Mouse (Mus musculus) gonadal fat pad, adult 2 months (tissue): ENCODE data around the gene Klhdc7b. TPM values are rescaled to one million over a fixed set of nuclear protein-coding genes. Genes with fewer than 3 reads are reported as not detected.

Source experiments
- DNase-seq: peaks from one replicate; pipeline ENCODE4 v3.0.0-alpha.2; 2012; ENCODE audit warnings: low read depth
- polyA plus RNA-seq: library from polyadenylated mRNA; depleted of rRNA; stranded (reverse); fragments of >200 nt; gene quantifications from 2 replicates; pipeline ENCODE4 v1.2.3, GENCODE M21; 2012; rRNA removed

Klhdc7b gene
- polyA plus RNA-seq, result 0.04 and 0.08 TPM in 2 replicates

DNA sequence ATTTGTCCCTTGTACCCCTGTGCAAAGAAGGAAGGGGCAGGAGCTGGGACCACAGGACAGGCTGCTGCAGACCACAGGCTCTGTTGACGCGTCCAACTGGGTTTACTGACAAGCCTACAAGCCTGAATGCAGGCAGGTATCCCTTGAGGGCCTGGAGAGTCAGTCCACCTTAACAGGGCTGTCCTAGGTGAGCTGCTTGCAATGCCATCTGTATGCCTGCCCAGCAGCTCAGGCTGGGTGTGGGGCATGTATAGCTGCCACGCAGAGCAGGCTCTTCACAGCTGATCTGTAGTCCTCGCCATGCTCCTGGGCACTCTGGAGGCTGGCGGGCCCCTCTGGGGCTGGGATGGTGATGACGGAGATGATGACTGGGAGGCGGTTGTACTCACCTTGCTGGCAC lies at the start of gene Klhdc7b:
TSS of gene Klhdc7b (plus strand) at position 301 of the 400 bp plus-strand sequence.
- DNase-seq, result no peak

DNA sequence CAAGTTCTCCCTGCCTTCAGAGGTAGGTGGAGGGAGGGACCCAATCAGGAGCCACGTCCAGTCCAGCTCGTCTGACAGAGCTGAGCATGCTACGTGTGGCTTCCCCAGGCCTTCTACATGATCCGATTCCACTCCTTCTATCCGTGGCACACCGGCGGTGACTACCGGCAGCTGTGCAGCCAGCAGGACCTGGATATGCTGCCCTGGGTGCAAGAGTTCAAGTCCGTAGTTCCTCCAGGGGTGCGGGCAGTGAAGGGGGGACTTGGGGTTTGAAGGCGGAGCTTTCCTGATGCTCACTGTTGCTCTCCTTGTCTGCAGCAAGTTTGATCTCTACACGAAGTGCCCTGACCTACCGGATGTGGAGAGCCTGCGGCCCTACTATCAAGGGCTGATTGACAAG lies 48.3 kb upstream of the Klhdc7b start:
- no peak for DNase-seq

DNA sequence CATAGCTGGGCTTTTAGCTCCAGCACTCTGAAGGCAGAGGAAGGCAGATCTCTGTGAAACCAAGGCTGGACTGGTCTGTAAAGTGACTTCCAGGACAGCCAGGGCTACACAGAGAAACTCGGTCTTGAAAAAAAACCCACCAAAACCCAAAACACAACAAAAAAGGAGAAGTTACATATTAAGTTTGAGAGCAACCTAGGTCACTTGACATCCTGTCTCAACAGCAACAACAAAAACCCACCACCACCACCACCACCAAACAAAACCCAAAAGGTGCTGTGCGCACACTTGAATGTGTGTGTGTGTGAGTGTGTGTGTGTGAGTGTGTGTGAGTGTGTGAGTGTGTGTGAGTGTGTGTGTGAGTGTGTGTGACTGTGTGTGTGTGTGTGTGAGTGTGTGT lies 45.0 kb upstream of the Klhdc7b start:
- no peak for DNase-seq

DNA sequence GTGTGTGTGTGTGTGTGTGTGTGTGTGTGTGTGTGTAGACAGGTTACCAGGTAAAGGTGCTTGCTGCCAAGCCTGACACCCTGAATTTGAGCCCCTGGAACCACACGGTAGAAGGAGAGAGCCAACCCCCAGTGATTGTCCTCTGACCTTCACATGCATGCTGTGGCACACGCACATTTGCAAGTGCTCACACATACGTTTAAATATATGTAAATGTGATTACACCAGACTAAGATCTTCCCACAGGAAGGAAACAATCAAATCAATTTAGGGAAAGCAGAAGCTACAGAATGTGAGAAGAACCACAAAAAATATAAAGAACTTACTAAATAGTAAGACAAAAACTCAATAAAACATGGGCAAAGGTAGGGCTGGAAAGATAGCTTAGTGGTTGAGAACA lies 44.6 kb upstream of the Klhdc7b start:
- no peak for DNase-seq

DNA sequence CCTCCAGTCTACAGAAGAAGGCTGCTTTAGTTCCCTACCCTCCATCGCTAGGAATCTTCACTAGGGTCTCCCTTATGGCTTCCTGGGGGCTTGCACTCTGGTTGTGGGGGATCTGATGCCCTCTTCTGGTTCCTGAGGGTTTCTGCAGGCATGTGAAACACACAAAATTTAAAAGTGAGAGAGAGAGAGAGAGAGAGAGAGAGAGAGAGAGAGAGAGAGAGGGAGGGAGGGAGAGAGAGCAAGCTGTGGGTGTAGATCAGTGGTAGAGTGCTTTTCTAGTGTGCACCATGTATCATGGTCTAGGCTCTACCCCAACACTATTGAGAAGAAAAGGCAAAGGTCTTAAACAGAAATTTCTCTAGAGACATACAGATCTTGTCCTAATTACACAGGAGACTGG lies 43.0 kb upstream of the Klhdc7b start:
- no peak for DNase-seq

DNA sequence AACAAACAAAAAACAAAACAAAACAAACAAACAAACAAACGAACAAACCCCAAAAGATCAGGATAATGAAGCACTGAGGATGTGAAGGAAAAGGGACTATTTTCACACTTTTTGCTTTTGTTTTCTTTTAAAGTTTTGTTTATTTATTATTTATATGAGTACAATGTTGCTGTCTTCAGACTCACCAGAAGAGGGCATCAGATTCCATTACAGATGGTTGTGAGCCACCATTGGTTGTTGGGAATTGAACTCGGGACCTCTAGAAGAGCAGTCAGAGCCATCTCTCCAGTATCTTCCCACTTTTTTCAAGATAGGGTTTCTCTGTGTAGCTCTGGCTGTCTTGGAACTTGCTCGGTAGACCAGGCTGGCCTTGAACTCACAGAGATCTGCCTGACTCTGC lies 41.4 kb upstream of the Klhdc7b start:
- no peak for DNase-seq

DNA sequence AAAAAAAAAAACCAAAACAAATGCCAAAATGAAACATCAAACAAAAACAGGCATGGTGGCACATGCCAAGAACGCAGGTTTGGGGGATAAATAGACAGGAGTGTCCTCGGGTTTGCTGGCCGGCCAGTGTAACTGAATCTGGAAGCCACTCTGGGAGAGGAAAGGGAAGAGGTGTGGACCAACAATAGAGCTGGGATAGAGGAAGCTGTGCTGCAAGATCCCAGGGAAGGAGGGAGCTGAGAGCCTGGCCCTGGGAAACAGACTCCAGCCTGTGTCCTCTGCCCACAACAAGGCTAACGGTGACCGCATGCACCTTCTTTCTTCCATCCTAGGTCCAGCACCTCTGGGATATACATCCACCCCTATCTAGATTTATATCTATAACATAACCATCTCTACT lies 34.3 kb upstream of the Klhdc7b start:
- no peak for DNase-seq

DNA sequence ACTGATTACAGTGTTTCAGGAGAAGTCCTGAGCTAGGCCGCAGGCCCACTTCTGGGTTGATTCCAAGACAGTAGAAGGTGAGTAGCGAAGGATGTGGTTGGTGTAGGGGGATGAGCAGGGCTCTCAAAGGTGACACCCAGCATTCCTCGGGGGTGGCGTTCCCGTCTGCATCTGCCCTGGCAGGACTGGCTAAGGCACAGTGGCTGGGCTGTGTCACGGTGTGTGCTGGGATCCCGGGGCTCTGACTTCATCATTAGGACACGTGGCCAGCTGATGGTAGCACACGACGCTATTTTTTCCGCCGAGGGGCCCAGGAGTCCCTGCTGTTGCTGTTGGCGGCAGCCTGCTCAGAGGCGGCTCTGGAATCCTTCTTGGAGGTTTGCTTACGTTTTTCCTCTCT lies 33.4 kb upstream of the Klhdc7b start:
- DNase-seq, result no peak

DNA sequence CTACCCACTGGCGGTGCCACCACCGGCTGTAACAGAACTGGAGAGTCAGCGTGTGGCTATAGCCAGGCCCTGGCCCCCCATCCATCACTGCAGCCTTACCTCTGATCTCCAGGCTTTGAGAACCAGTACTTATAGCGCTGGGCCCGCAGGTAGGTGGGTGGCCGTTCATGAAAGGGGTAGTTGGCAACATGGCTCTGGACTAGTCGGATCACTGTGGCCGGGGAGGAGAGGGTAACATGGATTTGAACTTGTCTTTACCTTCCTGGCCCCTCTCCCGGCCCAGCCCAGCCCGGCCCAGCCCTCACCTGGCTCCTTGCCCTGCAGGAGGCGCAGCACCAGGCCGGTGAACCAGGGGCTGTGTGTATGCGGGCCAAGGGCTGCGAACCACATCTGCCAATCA lies 32.7 kb upstream of the Klhdc7b start:
- no peak for DNase-seq

DNA sequence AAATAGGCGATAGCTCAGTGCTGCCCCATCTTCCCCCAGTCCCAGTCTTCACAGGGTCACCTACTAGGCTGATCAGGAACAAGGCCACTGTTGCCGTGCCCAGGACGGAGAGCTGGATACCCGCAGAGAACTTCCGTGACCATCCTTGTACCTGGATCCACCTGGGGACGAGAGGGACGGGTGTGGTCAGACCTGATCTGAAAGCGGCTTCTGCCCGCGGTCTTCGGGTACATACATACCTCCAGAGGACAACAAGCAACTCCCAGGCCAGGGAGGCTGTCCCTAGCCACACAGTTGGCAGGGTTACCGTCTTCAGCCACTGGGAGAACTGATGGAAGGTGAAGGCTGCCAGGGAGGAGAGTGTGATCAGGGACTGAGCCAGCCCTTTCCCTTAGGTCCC lies 31.9 kb upstream of the Klhdc7b start:
- no peak for DNase-seq

DNA sequence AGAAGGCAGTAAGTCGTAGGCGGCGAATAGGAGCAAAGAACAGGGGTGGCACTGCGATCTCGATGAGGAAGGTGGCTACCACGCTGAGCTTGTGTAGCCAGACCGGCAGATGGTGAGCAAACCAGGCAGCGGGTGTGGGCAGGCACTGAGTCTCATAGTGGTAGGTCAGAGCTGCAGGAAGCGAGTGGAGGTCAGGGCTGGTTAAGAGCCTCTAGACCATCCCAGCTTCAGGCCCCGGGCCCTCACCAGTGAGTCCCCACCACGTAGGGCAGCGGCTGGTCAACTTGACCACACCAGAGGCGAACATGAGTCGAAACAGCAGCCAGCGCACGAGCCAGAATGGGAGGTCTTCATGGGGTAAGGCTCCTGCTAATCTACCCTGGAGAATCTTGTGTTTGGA lies 30.9 kb upstream of the Klhdc7b start:
- no peak for DNase-seq

DNA sequence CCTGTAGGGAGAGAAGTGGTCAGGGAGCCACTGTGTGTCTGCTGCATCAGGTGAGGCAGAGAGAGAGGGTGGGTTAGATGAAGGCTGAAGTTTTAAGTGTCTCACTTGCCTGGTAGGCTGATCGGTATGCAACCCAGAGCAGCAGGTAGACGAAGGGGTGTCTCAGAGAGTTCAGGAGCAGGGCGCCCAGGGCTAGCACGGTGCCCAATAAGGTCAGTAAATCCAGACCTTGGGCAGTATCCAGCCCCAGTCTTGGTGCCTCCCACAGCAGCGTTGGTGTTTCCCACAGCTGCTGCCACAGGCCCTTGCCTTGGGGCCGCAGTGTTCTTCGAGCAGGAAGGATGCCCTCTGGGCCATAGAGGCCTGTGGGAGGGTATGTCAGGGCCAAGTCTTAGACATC lies 30.3 kb upstream of the Klhdc7b start:
- DNase-seq, result no peak

DNA sequence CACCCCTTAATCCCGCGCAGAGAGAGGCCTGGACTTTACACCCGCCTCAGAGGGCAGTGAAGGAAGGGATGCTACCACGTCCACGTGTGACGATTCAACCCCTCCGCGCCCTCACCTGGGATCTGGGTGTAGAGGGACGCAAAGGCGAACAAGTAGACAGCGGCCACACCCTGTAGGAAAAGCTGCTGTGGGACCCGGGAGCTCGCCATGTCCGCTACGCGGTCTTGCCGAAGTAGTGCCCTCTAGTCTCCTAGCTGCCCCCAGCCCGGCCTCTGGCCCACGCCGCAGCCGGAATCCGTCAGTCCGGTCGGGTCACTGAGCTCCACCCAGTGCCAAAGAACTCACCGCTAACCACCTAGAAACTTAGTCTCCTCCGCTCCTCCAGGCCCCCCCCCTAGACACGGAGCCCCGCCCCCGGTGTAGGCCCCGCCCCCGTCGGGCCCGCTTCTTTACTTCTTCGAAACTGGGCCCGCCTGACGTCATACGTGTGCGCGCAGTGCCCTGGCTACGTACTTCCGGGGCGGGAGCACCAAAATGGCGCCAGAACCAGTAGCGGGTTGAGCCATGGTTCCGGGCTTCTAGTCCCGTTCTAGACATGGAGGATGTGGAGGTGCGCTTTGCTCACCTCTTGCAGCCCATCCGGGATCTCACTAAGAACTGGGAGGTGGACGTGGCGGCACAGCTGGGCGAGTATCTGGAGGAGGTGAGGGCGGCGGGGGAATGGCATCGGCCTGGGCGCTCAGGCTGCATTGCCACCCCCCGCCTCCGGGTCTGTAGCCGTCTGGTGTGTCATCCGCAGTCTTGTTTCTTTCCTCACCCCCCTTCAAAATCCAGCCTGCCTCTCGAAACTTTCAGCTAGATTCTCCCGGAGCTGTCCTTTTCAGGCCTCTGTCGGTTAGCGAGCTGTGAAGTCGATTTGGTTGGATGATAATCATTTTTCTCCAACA lies 29.2 kb upstream of the Klhdc7b start, which contains the start of the genes Lmf2 and Ncaph2:
TSS of gene Lmf2 (minus strand) at position 419 of the 947 bp plus-strand sequence.
TSS of gene Ncaph2 (plus strand) at position 479 of the 947 bp plus-strand sequence.
- peak; percentile 47 for DNase-seq

DNA sequence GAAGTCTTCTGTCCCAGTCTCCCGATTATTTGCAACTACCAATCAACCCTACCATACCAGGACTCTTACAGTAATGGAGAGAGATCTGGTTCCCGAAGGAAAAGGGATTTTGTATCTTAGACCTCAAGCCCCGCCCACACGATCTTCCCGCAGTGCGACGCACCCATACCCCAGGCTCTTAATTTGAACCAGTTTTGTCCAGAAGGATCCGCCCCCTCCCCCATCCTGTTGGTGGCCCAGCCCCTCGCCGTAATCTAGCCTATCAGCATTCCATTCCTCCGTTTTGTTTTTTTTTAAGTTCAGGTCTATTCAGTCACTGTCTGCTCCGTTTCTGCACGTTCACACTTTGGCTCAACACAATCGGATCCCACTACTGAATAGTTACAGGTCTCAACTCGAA lies 28.3 kb upstream of the Klhdc7b start:
- DNase-seq, result peak; percentile 38

DNA sequence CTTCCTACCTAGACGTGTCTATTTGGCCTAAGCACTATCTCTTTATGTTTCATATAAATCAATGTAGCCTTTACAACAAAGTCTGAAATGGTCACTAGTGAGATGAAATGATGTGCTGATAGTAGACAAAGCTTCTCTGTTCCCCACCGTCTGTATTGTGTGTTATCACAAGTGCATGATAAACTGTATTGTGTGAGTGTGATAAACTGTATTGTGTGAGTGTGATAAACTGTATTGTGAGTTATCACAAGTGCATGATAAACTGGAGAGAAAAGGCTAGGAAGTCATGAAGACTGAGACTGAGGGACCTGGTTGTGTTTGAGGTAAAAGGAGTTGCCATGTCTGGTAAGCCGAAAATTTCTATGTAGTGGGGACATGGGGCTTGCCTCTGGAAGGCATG lies 25.9 kb upstream of the Klhdc7b start:
- no peak for DNase-seq

DNA sequence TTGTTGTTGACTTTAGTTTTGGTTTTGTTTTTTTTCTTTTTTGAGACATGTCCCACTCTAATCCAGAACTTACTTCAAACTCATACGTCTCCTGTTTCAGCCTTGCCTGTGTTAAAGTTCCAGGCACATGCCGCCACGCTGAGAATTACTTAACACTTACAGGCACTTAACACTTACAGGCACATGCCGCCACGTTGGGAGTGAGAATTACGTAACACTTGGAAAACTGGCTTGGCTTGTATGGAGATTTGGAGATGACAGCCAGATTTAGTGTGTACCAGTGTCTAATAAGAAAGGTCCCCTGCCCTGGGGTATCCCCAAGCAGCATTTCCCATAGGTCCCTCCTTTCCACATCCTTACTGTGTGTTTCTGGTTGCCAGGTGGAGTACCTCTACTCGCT lies 21.7 kb upstream of the Klhdc7b start:
- DNase-seq, result peak; percentile 92

DNA sequence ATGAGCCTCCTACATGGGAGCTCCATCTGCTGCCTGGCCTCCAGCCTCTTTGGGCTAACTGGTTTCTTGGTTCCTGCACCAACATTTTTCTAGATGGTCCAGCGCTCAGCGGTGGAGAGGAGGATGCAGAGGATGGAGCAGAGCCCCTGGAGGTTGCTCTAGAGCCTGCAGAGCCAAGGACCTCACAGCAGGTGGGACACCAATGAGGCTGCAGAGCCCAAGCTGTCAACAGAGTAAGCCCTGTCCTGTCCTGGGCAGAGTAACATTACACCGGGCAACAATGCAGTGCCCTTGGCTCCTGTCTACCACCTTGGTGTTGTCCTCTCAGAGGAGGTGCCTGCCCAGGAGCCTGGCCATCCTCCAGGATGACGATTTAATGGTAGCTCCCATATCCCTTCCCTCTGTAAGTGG lies 19.6 kb upstream of the Klhdc7b start:
- no peak for DNase-seq

DNA sequence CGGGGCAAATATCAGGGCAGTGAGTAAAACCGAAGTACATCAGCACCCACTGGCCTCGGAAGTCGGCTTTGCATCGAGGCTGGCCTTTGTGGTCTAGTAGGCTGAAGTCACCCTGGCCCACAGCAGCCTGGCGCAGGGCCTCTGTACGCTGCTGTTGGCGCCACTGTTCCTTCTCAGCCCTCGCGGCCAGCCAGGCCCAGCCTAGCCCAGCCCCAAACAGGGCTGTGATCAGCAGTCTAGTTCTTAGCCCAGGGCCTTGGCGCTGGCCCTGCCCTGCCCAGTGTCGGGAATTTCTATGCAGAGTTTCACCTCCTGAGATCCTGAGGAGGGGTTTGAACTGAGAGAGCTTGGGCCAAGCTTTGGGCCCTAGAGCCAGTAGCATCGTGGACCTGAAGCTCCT lies 12.6 kb upstream of the Klhdc7b start:
- DNase-seq, result no peak

DNA sequence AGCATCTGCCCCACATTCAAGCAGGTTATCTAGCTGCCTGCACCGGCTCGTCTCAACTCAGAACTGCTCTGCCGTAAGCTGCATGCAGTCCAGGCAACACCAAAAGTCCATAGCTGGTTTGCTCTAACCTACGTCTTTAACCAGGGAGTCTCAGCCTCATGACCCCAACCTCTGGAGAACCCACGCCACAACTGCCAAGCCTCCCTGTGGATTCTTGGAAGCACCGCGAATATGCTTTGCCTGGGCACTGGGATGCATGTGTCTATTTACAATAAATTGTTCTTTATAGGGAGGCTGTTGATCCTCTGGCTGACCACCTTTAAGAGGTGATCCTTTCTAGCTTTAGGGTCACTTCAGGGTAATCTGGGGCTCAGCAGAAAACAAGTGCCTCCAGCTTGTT lies 12.2 kb upstream of the Klhdc7b start:
- no peak for DNase-seq

DNA sequence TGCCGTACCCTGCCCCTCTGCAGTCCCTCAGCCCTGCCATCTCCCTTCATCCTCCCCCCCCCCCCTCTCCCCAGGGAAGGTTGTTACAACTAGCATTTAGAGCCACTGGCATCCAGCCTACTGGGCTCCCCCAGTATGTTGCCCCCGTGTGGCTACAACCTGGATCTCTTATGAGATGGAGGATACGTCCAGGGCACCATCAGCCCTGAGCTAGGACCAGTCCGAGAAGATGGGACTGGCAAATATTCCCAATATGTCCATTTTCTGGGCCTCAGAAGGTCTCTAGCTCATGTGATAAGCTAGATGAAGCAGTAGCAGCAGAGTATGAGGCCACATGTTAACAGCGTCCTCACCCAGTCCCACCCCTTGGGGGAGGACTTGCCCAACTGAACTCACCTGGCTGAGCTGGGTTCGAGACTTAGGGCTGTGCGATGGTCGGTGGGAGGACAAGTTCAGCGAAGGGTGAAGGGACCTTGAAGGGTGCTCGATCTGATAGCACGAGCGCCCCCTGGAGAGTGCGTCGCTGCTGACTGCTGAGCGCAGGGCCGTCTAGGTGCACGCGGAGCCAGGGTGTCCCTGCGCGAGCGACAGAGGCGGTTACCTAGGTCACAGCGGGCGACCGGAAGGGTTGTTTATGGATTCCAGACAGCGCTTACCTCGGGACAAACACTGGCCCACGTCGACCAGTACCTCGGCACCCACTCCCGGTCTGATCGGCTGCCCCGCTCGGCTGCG lies 11.5 kb upstream of the Klhdc7b start:
- DNase-seq, result peak; percentile 28

DNA sequence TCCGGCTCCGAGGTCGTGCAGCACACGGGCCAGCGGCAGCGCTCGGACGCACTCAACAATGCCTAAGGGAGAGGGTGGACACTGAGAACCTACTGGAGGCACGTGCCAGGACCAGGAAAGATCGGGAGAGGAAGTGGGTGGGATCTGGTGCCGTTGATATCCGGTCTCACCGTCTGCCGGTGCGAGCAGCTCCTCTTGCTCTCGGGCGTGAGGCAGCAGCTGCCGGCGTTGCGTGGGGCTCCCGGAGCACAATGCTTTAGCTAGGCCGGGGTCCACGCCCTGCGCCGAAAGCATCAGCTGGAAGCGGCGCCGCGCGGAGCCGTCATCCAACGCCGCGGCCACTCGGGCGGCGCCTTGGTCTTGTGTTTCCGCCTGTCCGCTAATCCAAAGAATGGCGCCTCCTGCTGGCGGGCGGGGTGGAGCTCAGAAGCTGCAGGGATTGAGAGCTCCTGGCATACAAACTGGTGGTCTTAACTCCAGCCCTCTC lies 10.9 kb upstream of the Klhdc7b start, which contains the start of gene Sco2:
TSS of gene Sco2 (minus strand) at position 85 of the 487 bp plus-strand sequence.
- peak; percentile 51 for DNase-seq

DNA sequence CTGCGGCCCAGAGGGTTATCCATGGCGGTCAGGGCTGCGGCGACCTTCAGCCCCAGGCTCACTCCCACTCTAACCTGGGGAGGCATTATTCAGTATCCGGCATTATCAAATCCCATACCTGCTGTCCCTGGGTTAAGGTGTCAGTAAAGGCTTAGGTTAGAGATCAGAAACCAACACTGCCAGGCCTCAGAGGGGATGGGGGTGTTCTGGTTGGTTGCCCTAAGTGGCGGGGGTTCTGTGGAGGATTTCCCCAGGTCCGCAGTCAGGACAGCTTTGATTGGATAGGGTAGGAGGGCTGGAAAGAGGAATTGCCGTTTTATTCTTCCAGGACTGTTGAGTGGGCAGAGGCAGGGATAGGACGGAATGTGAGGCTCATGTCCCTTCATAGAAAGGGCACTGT lies 10.4 kb upstream of the Klhdc7b start:
- DNase-seq, result no peak
